Mouse (Mus musculus): ENCODE results near the gene Notch3. TPM values are rescaled to one million over a fixed set of nuclear protein-coding genes. Genes with fewer than 3 reads are reported as not detected.

The Notch3 gene
- polyA plus RNA-seq, 1 experiment from 2014 or later: 7.2 TPM

Other genes with a start within 250 kb of the Notch3 start
- 33.4 and 34.4 TPM in 2 replicates for gene Rrp1b, start 130.8 kb downstream of the Notch3 start, polyA plus RNA-seq (2015; fragmentation: Nextera tagmentation; extraction: Ambion mirVana)
- 0.30 and 1.1 TPM in 2 replicates for gene Hsf2bp, start 130.5 kb downstream of the Notch3 start, polyA plus RNA-seq (2015; fragmentation: Nextera tagmentation; extraction: Ambion mirVana)
- 0.29 and 0.40 TPM in 2 replicates for gene Ephx3, start 22.7 kb upstream of the Notch3 start, polyA plus RNA-seq (2015; fragmentation: Nextera tagmentation; extraction: Ambion mirVana)
- 72.9 and 92.7 TPM in 2 replicates for gene Brd4, start 117.9 kb upstream of the Notch3 start, polyA plus RNA-seq (2015; fragmentation: Nextera tagmentation; extraction: Ambion mirVana)
- gene Akap8, start 154.4 kb upstream of the Notch3 start, polyA plus RNA-seq (2015; fragmentation: Nextera tagmentation; extraction: Ambion mirVana): 84.7 and 99.9 TPM in 2 replicates
- 145 and 153 TPM in 2 replicates for gene Akap8l, start 183.8 kb upstream of the Notch3 start, polyA plus RNA-seq (2015; fragmentation: Nextera tagmentation; extraction: Ambion mirVana)
- gene Wiz, start 222.6 kb upstream of the Notch3 start, polyA plus RNA-seq (2015; fragmentation: Nextera tagmentation; extraction: Ambion mirVana): 28.5 and 37.3 TPM in 2 replicates
- 0.98 and 1.0 TPM in 2 replicates for gene Rasal3, start 236.7 kb upstream of the Notch3 start, polyA plus RNA-seq (2015; fragmentation: Nextera tagmentation; extraction: Ambion mirVana)

Data from hindbrain, embryonic 16.5 days (tissue).